Mouse (Mus musculus): ENCODE data around the gene Casc3. TPM values are rescaled to one million over a fixed set of nuclear protein-coding genes. Genes with fewer than 3 reads are reported as not detected.

Gene Casc3
- polyA plus RNA-seq, 1 experiment: 47.4 TPM

- TF ChIP-seq POLR2A (IDR thresholded peaks at IDR 0.05; ENCODE audit: extremely low read depth, insufficient read depth, low read length): peak; percentile 61
- TF ChIP-seq CTCF (IDR thresholded peaks at IDR 0.05; ENCODE audit: extremely low read depth, insufficient read depth, low read length): no peak
- Histone ChIP-seq H3K4me3 (ENCODE audit: insufficient read depth, low read length) (peak overlapping the region; percentile 6; the same call in 1 of the 2 replicates), H3K4me1 (ENCODE audit: control insufficient read depth, insufficient read depth, low read length) (peaks cover 12% of the 10 kb centered on the region), H3K27ac (ENCODE audit: insufficient read depth, low read length) (peak overlapping the region; percentile 88)
Observed at GRCm38 (mm10) chr11:98872040-98872439, 67.3 kb downstream of the Casc3 start.

- Histone ChIP-seq H3K4me1 (ENCODE audit: control insufficient read depth, insufficient read depth, low read length) (peaks cover 13% of the 10 kb centered on the region), H3K27ac (ENCODE audit: insufficient read depth, low read length) (no peak overlapping the region), H3K4me3 (ENCODE audit: insufficient read depth, low read length) (no peak overlapping the region)
- no peak for TF ChIP-seq CTCF (IDR thresholded peaks at IDR 0.05; ENCODE audit: extremely low read depth, insufficient read depth, low read length)
- no peak for TF ChIP-seq POLR2A (IDR thresholded peaks at IDR 0.05; ENCODE audit: extremely low read depth, insufficient read depth, low read length)
Observed at GRCm38 (mm10) chr11:98873900-98874299, 69.2 kb downstream of the Casc3 start.

- H3K4me3 ChIP-seq (ENCODE audit: insufficient read depth, low read length): no peak overlapping the region
- peaks cover 6% of the 10 kb centered on the region; the same call in 1 of the 2 replicates for H3K4me1 ChIP-seq (ENCODE audit: control insufficient read depth, insufficient read depth, low read length)
- TF ChIP-seq CTCF (IDR thresholded peaks at IDR 0.05; ENCODE audit: extremely low read depth, insufficient read depth, low read length) (no peak), POLR2A (IDR thresholded peaks at IDR 0.05; ENCODE audit: extremely low read depth, insufficient read depth, low read length) (no peak)
- H3K27ac ChIP-seq (ENCODE audit: insufficient read depth, low read length): no peak overlapping the region
Observed at GRCm38 (mm10) chr11:98877001-98877400, 72.3 kb downstream of the Casc3 start.

Other genes with a start within 250 kb of the Casc3 start
- 55.0 and 56.1 TPM in 2 replicates for gene Ormdl3, start 217.5 kb upstream of the Casc3 start, polyA plus RNA-seq (2012; rRNA removed)
- gene Lrrc3c, start 206.6 kb upstream of the Casc3 start, polyA plus RNA-seq (2012; rRNA removed): not detected in 2 replicates
- 0.11 and 0.21 TPM in 2 replicates for gene Gm12355, start 179.2 kb upstream of the Casc3 start, polyA plus RNA-seq (2012; rRNA removed)
- gene Gsdma3, start 178.5 kb upstream of the Casc3 start, polyA plus RNA-seq (2012; rRNA removed): not detected in 2 replicates
- gene Gsdma2, start 158.1 kb upstream of the Casc3 start, polyA plus RNA-seq (2012; rRNA removed): not detected in 2 replicates
- gene Gsdma, start 140.6 kb upstream of the Casc3 start, polyA plus RNA-seq (2012; rRNA removed): 0.04 and 0.06 TPM in 2 replicates
- 188 and 190 TPM in 2 replicates for gene Psmd3, start 122.4 kb upstream of the Casc3 start, polyA plus RNA-seq (2012; rRNA removed)
- gene Csf3, start 103.6 kb upstream of the Casc3 start, polyA plus RNA-seq (2012; rRNA removed): 0.08 TPM in 1 of 2 replicates, not detected in the other
- 127 and 144 TPM in 2 replicates for gene Med24, start 75.5 kb upstream of the Casc3 start, polyA plus RNA-seq (2012; rRNA removed)
- 721 and 771 TPM in 2 replicates for gene Thra, start 64.3 kb upstream of the Casc3 start, polyA plus RNA-seq (2012; rRNA removed)
- 153 and 156 TPM in 2 replicates for gene Nr1d1, start 29.6 kb upstream of the Casc3 start, polyA plus RNA-seq (2012; rRNA removed)
- 119 and 131 TPM in 2 replicates for gene Msl1, start 9.4 kb upstream of the Casc3 start, polyA plus RNA-seq (2012; rRNA removed)
- 153 and 181 TPM in 2 replicates for gene Rapgefl1, start 31.9 kb downstream of the Casc3 start, polyA plus RNA-seq (2012; rRNA removed)
- 35.2 and 36.5 TPM in 2 replicates for gene Wipf2, start 58.7 kb downstream of the Casc3 start, polyA plus RNA-seq (2012; rRNA removed)
- 0.40 and 0.56 TPM in 2 replicates for gene Cdc6, start 102.9 kb downstream of the Casc3 start, polyA plus RNA-seq (2012; rRNA removed)
- 6.3 and 6.8 TPM in 2 replicates for gene Rara, start 122.9 kb downstream of the Casc3 start, polyA plus RNA-seq (2012; rRNA removed)
- gene Gjd3, start 178.1 kb downstream of the Casc3 start, polyA plus RNA-seq (2012; rRNA removed): 3.4 and 3.5 TPM in 2 replicates
- gene Top2a, start 219.3 kb downstream of the Casc3 start, polyA plus RNA-seq (2012; rRNA removed): 0.93 and 1.8 TPM in 2 replicates
- 106 and 120 TPM in 2 replicates for gene Igfbp4, start 236.3 kb downstream of the Casc3 start, polyA plus RNA-seq (2012; rRNA removed)

Measured in cortical plate, adult 2 months (tissue).